Mouse (Mus musculus): Measurements from ENCODE around the gene Psip1. TPM values are rescaled to one million over a fixed set of nuclear protein-coding genes. Genes with fewer than 3 reads are reported as not detected.
"Not testable (repeated sequence)": the region's sequence is repeated elsewhere in the genome, so short reads cannot be mapped to it uniquely, and the experiment has no call there.

Psip1 gene
- total RNA-seq (2021): 100 to 1,000 TPM; 182 to 200 TPM
- long read RNA-seq, experiment 1, transcript Psip1-202 (11 exons, 1,973 nt): major isoform, 111 of 277 reads
- long read RNA-seq, experiment 1, transcript Psip1-201 (16 exons, 3,251 nt): minor isoform, 44 of 277 reads
- long read RNA-seq, experiment 1, transcript Psip1-203 (11 exons, 1,898 nt): minor isoform, 52 of 277 reads
- long read RNA-seq, experiment 1, partial matches to known transcripts: 43 of 277 reads
- long read RNA-seq, experiment 1, other reads (novel, unspliced or antisense): 27 of 277 reads
- long read RNA-seq, experiment 2, transcript Psip1-202 (11 exons, 1,973 nt): major isoform, 75 of 226 reads
- long read RNA-seq, experiment 2, transcript Psip1-201 (16 exons, 3,251 nt): minor isoform, 49 of 226 reads
- long read RNA-seq, experiment 2, transcript Psip1-203 (11 exons, 1,898 nt): minor isoform, 51 of 226 reads
- long read RNA-seq, experiment 2, partial matches to known transcripts: 25 of 226 reads
- long read RNA-seq, experiment 2, other reads (novel, unspliced or antisense): 26 of 226 reads

GRCm38 (mm10) chr4:83486117-83486901 lies at the start of gene Psip1:
Psip1 (minus strand) TSS chr4:83486459.
- DNase-seq (ENCODE audit: low spot score in 2 of 2): peak; percentile 84 to 93
- intact Hi-C loops (cut with DNase I): loop anchor here (5.0 kb wide), 2 partner anchors 41 to 86 kb away; partner anchors contain the start of gene Ccdc171

- no peak for DNase-seq (ENCODE audit: low spot score in 2 of 2)
- intact Hi-C loops (cut with DNase I): no loop called here
Measured at GRCm38 (mm10) chr4:83534024-83534423, 47.8 kb upstream of the Psip1 start.

- intact Hi-C loops (cut with DNase I): no loop called here
Measured at GRCm38 (mm10) chr4:83533168-83533911, 47.1 kb upstream of the Psip1 start.

GRCm38 (mm10) chr4:83530060-83530459 lies 43.8 kb upstream of the Psip1 start:
- intact Hi-C loops (cut with DNase I); DNase-seq (ENCODE audit: low spot score in 2 of 2): not testable (repeated sequence)

More at GRCm38 (mm10) chr4:83533168-83533911, 47.1 kb upstream of the Psip1 start:
- no peak for DNase-seq (ENCODE audit: low spot score in 2 of 2)

- intact Hi-C loops (cut with DNase I): loop anchor here (5.0 kb wide), 1 partner anchor 41 kb away; the partner anchor contains the start of gene Psip1
- peak; percentile 16 to 21 for DNase-seq (ENCODE audit: low spot score in 2 of 2)
Measured at GRCm38 (mm10) chr4:83527921-83528320, 41.7 kb upstream of the Psip1 start.

- intact Hi-C loops (cut with DNase I): loop anchor here (5.0 kb wide), 1 partner anchor 40 kb away; the partner anchor contains the start of gene Psip1
- DNase-seq (ENCODE audit: low spot score in 2 of 2): no peak
Measured at GRCm38 (mm10) chr4:83526988-83527334, 40.7 kb upstream of the Psip1 start.

- DNase-seq (ENCODE audit: low spot score in 2 of 2): no peak
- intact Hi-C loops (cut with DNase I): loop anchor here (5.0 kb wide), 1 partner anchor 39 kb away; the partner anchor contains the start of gene Psip1
Measured at GRCm38 (mm10) chr4:83526270-83526987, 40.2 kb upstream of the Psip1 start.

- DNase-seq (ENCODE audit: low spot score in 2 of 2): peak in 1 of 2 experiments; percentile 28
- intact Hi-C loops (cut with DNase I): loop anchor here (5.0 kb wide), 1 partner anchor 38 kb away; the partner anchor contains the start of gene Psip1
Measured at GRCm38 (mm10) chr4:83525690-83526055, 39.4 kb upstream of the Psip1 start.

GRCm38 (mm10) chr4:83524843-83525689 lies 38.8 kb upstream of the Psip1 start, which contains the start of gene Ccdc171:
Ccdc171 (plus strand) TSS chr4:83525545.
- DNase-seq (ENCODE audit: low spot score in 2 of 2): peak; percentile 93 to 95
- intact Hi-C loops (cut with DNase I): loop anchor here (5.0 kb wide), 1 partner anchor 38 kb away; the partner anchor contains the start of gene Psip1

GRCm38 (mm10) chr4:83524456-83524842 lies 38.2 kb upstream of the Psip1 start:
- no peak for DNase-seq (ENCODE audit: low spot score in 2 of 2)
- intact Hi-C loops (cut with DNase I): no loop called here

- intact Hi-C loops (cut with DNase I): no loop called here
Measured at GRCm38 (mm10) chr4:83522066-83522465, 35.8 kb upstream of the Psip1 start.

GRCm38 (mm10) chr4:83520308-83520707 lies 34.0 kb upstream of the Psip1 start:
- no peak for DNase-seq (ENCODE audit: low spot score in 2 of 2)
- intact Hi-C loops (cut with DNase I): no loop called here

More at GRCm38 (mm10) chr4:83522066-83522465, 35.8 kb upstream of the Psip1 start:
- no peak for DNase-seq (ENCODE audit: low spot score in 2 of 2)

GRCm38 (mm10) chr4:83519807-83520206 lies 33.5 kb upstream of the Psip1 start:
- intact Hi-C loops (cut with DNase I): no loop called here
- DNase-seq (ENCODE audit: low spot score in 2 of 2): no peak

- no peak for DNase-seq (ENCODE audit: low spot score in 2 of 2)
- intact Hi-C loops (cut with DNase I): no loop called here
Measured at GRCm38 (mm10) chr4:83519148-83519547, 32.9 kb upstream of the Psip1 start.

GRCm38 (mm10) chr4:83516144-83516543 lies 29.9 kb upstream of the Psip1 start:
- intact Hi-C loops (cut with DNase I); DNase-seq (ENCODE audit: low spot score in 2 of 2): not testable (repeated sequence)

- intact Hi-C loops (cut with DNase I): no loop called here
- peak; percentile 21 to 54 for DNase-seq (ENCODE audit: low spot score in 2 of 2)
Measured at GRCm38 (mm10) chr4:83514976-83515669, 28.9 kb upstream of the Psip1 start.

- intact Hi-C loops (cut with DNase I): no loop called here
- no peak for DNase-seq (ENCODE audit: low spot score in 2 of 2)
Measured at GRCm38 (mm10) chr4:83514183-83514582, 27.9 kb upstream of the Psip1 start.

Measured in left cerebral cortex, postnatal 14 days (tissue).